ENCODE assay signal across 8 mouse cellular contexts in the genomic region with DNA sequence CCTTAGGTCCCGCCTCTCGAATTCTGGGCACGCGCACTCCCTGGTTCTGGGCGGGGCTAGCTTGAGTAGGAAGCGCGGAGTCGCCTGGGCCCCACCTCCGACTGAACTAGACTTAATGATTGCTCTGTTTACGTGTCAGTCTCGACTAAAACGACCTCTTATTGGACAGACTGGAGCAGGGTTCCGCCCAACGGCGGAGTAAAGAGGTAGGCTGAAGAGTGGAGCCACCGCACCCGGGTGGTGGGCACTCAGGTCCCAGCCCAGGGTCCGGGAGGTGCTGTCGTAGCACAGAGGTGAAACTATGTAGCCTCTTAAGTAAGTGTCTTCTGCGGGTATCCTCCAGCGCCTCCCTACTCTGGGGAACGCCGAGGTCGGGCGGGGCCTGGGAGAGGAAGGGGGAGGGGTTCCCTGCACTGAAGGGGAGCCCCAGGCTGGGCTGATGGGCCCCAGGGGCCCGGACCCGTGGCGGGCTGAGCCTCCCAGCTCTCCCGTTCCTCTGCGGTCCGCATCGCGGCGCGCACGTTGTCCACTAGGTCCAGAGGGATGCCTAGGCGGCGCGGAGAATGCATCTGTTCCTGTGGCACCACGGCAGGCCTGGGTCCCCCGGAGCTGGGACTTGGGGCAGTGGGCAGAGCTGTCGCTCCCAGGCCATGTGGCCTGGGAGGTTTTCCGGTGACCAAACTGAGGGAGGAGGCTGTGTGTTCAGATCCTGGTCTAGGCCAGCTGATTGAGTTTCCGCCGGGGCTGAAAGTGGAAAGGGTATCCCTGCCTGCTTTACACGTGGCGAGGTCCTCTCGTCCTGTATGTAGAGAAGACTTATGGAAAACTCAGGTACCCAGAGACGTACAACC. TPM values are rescaled to one million over a fixed set of nuclear protein-coding genes. Genes with fewer than 3 reads are reported as not detected.
DNase-seq lines count a peak whose midpoint lies in the region; ATAC-seq lines count a peak whose summit lies in the region.

A gene (plus strand): TSS at position 190 of the 851 bp plus-strand sequence.

- no peaks in the 10 kb centered on the region for H3K9me3 ChIP-seq in hindbrain, embryonic 14.5 days (ENCODE audit: control insufficient read depth, low read length)

- DNase-seq in R1 (ENCODE audit: low read depth, low spot score) = peak; percentile 99
- DNase-seq in cerebellum, postnatal 25 days = peak; percentile 94
- DNase-seq in frontal cortex, postnatal 25 days (ENCODE audit: low spot score in 2 of 2) = peak; percentile 92 to 96
- DNase-seq in hindbrain, embryonic 14.5 days (ENCODE audit: low spot score) = peak; percentile 95
- peak; percentile 92 to 93 for DNase-seq in layer of hippocampus, postnatal 36 days
- DNase-seq in lung, postnatal 36 days = peak; percentile 99
- peak; percentile 99 for DNase-seq in retina, postnatal 1 day
- DNase-seq in urinary bladder, adult 18-20 months (ENCODE audit: low spot score in 2 of 2) = peak; percentile 92 to 94

- H3K4me2 ChIP-seq in hindbrain, embryonic 14.5 days (replicated peaks) = peak within 1 kb of the TSS; percentile 99

- no peaks in the 10 kb centered on the region for H3K36me3 ChIP-seq in hindbrain, embryonic 14.5 days (replicated peaks; ENCODE audit: control insufficient read depth, insufficient read depth)

- H3K4me1 ChIP-seq in hindbrain, embryonic 14.5 days (replicated peaks; ENCODE audit: control insufficient read depth, insufficient read depth, low read length) = peaks cover 18% of the 10 kb centered on the region

- H3K27me3 ChIP-seq in hindbrain, embryonic 14.5 days (ENCODE audit: control insufficient read depth, insufficient read depth, low read length) = peaks cover 32% of the 10 kb centered on the region

- H3K4me3 ChIP-seq in hindbrain, embryonic 14.5 days (replicated peaks; ENCODE audit: low read length) = peak within 1 kb of the TSS; percentile 68

- no peak within 1 kb of the TSS for H3K27ac ChIP-seq in hindbrain, embryonic 14.5 days

- ATAC-seq in hindbrain, embryonic 14.5 days (ENCODE audit: low FRiP score) = peak; percentile 99

- under 1% methylated on average over 49 of the region's 49 CpGs for WGBS in hindbrain, embryonic 14.5 days

- H3K9ac ChIP-seq in hindbrain, embryonic 14.5 days = peak within 1 kb of the TSS; percentile 72

RNA-seq across cellular contexts. Expression of the gene that starts here (rescaled TPM):
- polyA plus RNA-seq in hindbrain, embryonic 14.5 days (2014; fragmentation: Nextera tagmentation; extraction: Ambion mirVana) = 18.7 and 21.6 TPM in 2 replicates
- 10 to 100 TPM; 42.0 to 44.1 TPM for total RNA-seq in layer of hippocampus, postnatal 36 days (2021)
